Mouse (Mus musculus): ENCODE measurements around the gene Chst10. TPM values are rescaled to one million over a fixed set of nuclear protein-coding genes. Genes with fewer than 3 reads are reported as not detected.

The Chst10 gene
- polyA plus RNA-seq, 1 experiment: 38.2 TPM

- TF ChIP-seq CTCF (IDR thresholded peaks at IDR 0.05; ENCODE audit: borderline replicate concordance, extremely low read depth, insufficient read depth, insufficient read length) (no peak), POLR2A (IDR thresholded peaks at IDR 0.05; ENCODE audit: borderline replicate concordance, extremely low read depth, insufficient read depth, insufficient read length, poor library complexity, severe bottlenecking) (no peak)
- DNase-seq (ENCODE audit: low read depth): no peak
These were observed 33.6 kb downstream of the Chst10 start for GRCm38 (mm10) chr1:38864341-38864740.

- no peak for TF ChIP-seq POLR2A (IDR thresholded peaks at IDR 0.05; ENCODE audit: borderline replicate concordance, extremely low read depth, insufficient read depth, insufficient read length, poor library complexity, severe bottlenecking)
- peak; percentile 58 for TF ChIP-seq CTCF (IDR thresholded peaks at IDR 0.05; ENCODE audit: borderline replicate concordance, extremely low read depth, insufficient read depth, insufficient read length)
- peak; percentile 48 for DNase-seq (ENCODE audit: low read depth)
These were observed 35.7 kb downstream of the Chst10 start for GRCm38 (mm10) chr1:38862213-38862612.

- TF ChIP-seq CTCF (IDR thresholded peaks at IDR 0.05; ENCODE audit: borderline replicate concordance, extremely low read depth, insufficient read depth, insufficient read length) (no peak), POLR2A (IDR thresholded peaks at IDR 0.05; ENCODE audit: borderline replicate concordance, extremely low read depth, insufficient read depth, insufficient read length, poor library complexity, severe bottlenecking) (no peak)
- peak; percentile 73 for DNase-seq (ENCODE audit: low read depth)
These were observed 37.0 kb downstream of the Chst10 start for GRCm38 (mm10) chr1:38860867-38861524.

- no peak for DNase-seq (ENCODE audit: low read depth)
- TF ChIP-seq CTCF (IDR thresholded peaks at IDR 0.05; ENCODE audit: borderline replicate concordance, extremely low read depth, insufficient read depth, insufficient read length) (no peak), POLR2A (IDR thresholded peaks at IDR 0.05; ENCODE audit: borderline replicate concordance, extremely low read depth, insufficient read depth, insufficient read length, poor library complexity, severe bottlenecking) (no peak)
These were observed 37.8 kb downstream of the Chst10 start for GRCm38 (mm10) chr1:38860207-38860606.

- DNase-seq (ENCODE audit: low read depth): peak; percentile 89
- TF ChIP-seq POLR2A (IDR thresholded peaks at IDR 0.05; ENCODE audit: borderline replicate concordance, extremely low read depth, insufficient read depth, insufficient read length, poor library complexity, severe bottlenecking) (no peak), CTCF (IDR thresholded peaks at IDR 0.05; ENCODE audit: borderline replicate concordance, extremely low read depth, insufficient read depth, insufficient read length) (peak; percentile 92)
These were observed 41.8 kb downstream of the Chst10 start for GRCm38 (mm10) chr1:38856196-38856595.

- peak; percentile 13 for DNase-seq (ENCODE audit: low read depth)
- no peak for TF ChIP-seq POLR2A (IDR thresholded peaks at IDR 0.05; ENCODE audit: borderline replicate concordance, extremely low read depth, insufficient read depth, insufficient read length, poor library complexity, severe bottlenecking)
- TF ChIP-seq CTCF (IDR thresholded peaks at IDR 0.05; ENCODE audit: borderline replicate concordance, extremely low read depth, insufficient read depth, insufficient read length): no peak
These were observed 45.7 kb downstream of the Chst10 start for GRCm38 (mm10) chr1:38852250-38852649.

- no peak for TF ChIP-seq POLR2A (IDR thresholded peaks at IDR 0.05; ENCODE audit: borderline replicate concordance, extremely low read depth, insufficient read depth, insufficient read length, poor library complexity, severe bottlenecking)
- TF ChIP-seq CTCF (IDR thresholded peaks at IDR 0.05; ENCODE audit: borderline replicate concordance, extremely low read depth, insufficient read depth, insufficient read length): no peak
These were observed 47.3 kb downstream of the Chst10 start for GRCm38 (mm10) chr1:38850650-38851049.

GRCm38 (mm10) chr1:38848451-38849289, 49.3 kb downstream of the Chst10 start:
- peak; percentile 60 for DNase-seq (ENCODE audit: low read depth)
- no peak for TF ChIP-seq POLR2A (IDR thresholded peaks at IDR 0.05; ENCODE audit: borderline replicate concordance, extremely low read depth, insufficient read depth, insufficient read length, poor library complexity, severe bottlenecking)

More at GRCm38 (mm10) chr1:38850650-38851049, 47.3 kb downstream of the Chst10 start:
- DNase-seq (ENCODE audit: low read depth): no peak

- TF ChIP-seq POLR2A (IDR thresholded peaks at IDR 0.05; ENCODE audit: borderline replicate concordance, extremely low read depth, insufficient read depth, insufficient read length, poor library complexity, severe bottlenecking) (no peak), CTCF (IDR thresholded peaks at IDR 0.05; ENCODE audit: borderline replicate concordance, extremely low read depth, insufficient read depth, insufficient read length) (no peak)
- peak; percentile 94 for DNase-seq (ENCODE audit: low read depth)
These were observed 50.0 kb downstream of the Chst10 start for GRCm38 (mm10) chr1:38847975-38848374.

GRCm38 (mm10) chr1:38843275-38843674, 54.7 kb downstream of the Chst10 start:
- TF ChIP-seq CTCF (IDR thresholded peaks at IDR 0.05; ENCODE audit: borderline replicate concordance, extremely low read depth, insufficient read depth, insufficient read length) (no peak), POLR2A (IDR thresholded peaks at IDR 0.05; ENCODE audit: borderline replicate concordance, extremely low read depth, insufficient read depth, insufficient read length, poor library complexity, severe bottlenecking) (no peak)
- DNase-seq (ENCODE audit: low read depth): peak; percentile 83

GRCm38 (mm10) chr1:38842861-38843260, 55.1 kb downstream of the Chst10 start:
- TF ChIP-seq CTCF (IDR thresholded peaks at IDR 0.05; ENCODE audit: borderline replicate concordance, extremely low read depth, insufficient read depth, insufficient read length) (no peak), POLR2A (IDR thresholded peaks at IDR 0.05; ENCODE audit: borderline replicate concordance, extremely low read depth, insufficient read depth, insufficient read length, poor library complexity, severe bottlenecking) (no peak)
- no peak for DNase-seq (ENCODE audit: low read depth)

All from brain, embryonic 14.5 days (tissue).